Mouse (Mus musculus) midbrain, embryonic 13.5 days (tissue): ENCODE measurements around the gene Iqce. TPM values are rescaled to one million over a fixed set of nuclear protein-coding genes. Genes with fewer than 3 reads are reported as not detected.

ENCODE experiments used
- ATAC-seq: fragments of 200-750 bp; cut with Nextera tagmentation; 2 replicates; pipeline ENCODE4 v1.8.0; 2017; ENCODE audit warnings: mild to moderate bottlenecking, moderate TSS enrichment, moderate library complexity
- H3K27ac ChIP-seq: fragments of 300-500 bp; sonication (generic); 2 replicates; pipeline ENCODE4 v1.5.1; 2015; ENCODE audit warnings: inconsistent platforms, mild to moderate bottlenecking, moderate library complexity
- H3K27me3 ChIP-seq: fragments of 300-500 bp; sonication (generic); 2 replicates; pipeline ENCODE4 v1.6.1; 2015; ENCODE audit warnings: mild to moderate bottlenecking, inconsistent platforms
- H3K36me3 ChIP-seq: fragments of 300-500 bp; sonication (generic); 2 replicates; pipeline ENCODE4 v1.6.1; 2015; ENCODE audit warnings: mild to moderate bottlenecking, inconsistent platforms
- H3K4me1 ChIP-seq: fragments of 300-500 bp; sonication (generic); replicated peaks from 2 replicates; pipeline ENCODE4 v1.6.1; 2015; ENCODE audit warnings: inconsistent platforms
- H3K4me2 ChIP-seq: fragments of 300-500 bp; sonication (generic); replicated peaks from 2 replicates; pipeline ENCODE4 v1.6.1; 2015; ENCODE audit warnings: moderate library complexity, mild to moderate bottlenecking, inconsistent platforms
- H3K4me3 ChIP-seq: fragments of 300-500 bp; sonication (generic); replicated peaks from 2 replicates; pipeline ENCODE4 v1.5.1; 2015; ENCODE audit warnings: mild to moderate bottlenecking, inconsistent platforms
- H3K9ac ChIP-seq: fragments of 300-500 bp; sonication (generic); replicated peaks from 2 replicates; pipeline ENCODE4 v1.6.1; 2015; ENCODE audit warnings: mild to moderate bottlenecking, inconsistent platforms
- H3K9me3 ChIP-seq: fragments of 300-500 bp; sonication (generic); 2 replicates; pipeline ENCODE4 v1.6.1; 2016; ENCODE audit warnings: mild to moderate bottlenecking, inconsistent platforms
- WGBS: fragments of 180-500 bp; shearing (Covaris S2); methylation state at CpG from one replicate; pipeline ENCODE4 v1.1.7; 2015; 5-methylcytosine and 5-hydroxymethylcytosine counted together
- polyA plus RNA-seq: library from polyadenylated mRNA; unstranded; fragments of >200 nt; fragmentation: Nextera tagmentation; extraction: Ambion mirVana; gene quantifications from 2 replicates; pipeline ENCODE4 v1.2.1, GENCODE M21; 2015

Gene Iqce
- 24.4 and 26.0 TPM in 2 replicates for polyA plus RNA-seq

GRCm38 (mm10) chr5:140702103-140702513 lies at the start of gene Iqce:
TSS of gene Iqce (minus strand) at chr5:140702378.
- Histone ChIP-seq H3K36me3 (peaks cover 14% of the 10 kb centered on the region), H3K4me1 (peaks cover 57% of the 10 kb centered on the region), H3K4me3 (peak within 1 kb of the TSS; percentile 85)

GRCm38 (mm10) chr5:140750925-140751324 lies 48.7 kb upstream of the Iqce start:
- ATAC-seq = no peak
- Histone ChIP-seq H3K4me3 (no peak overlapping the region), H3K4me2 (no peak overlapping the region), H3K4me1 (peaks cover 8% of the 10 kb centered on the region), H3K27ac (no peak overlapping the region), H3K27me3 (no peaks in the 10 kb centered on the region), H3K9ac (no peak overlapping the region), H3K9me3 (peaks cover 5% of the 10 kb centered on the region; the same call in 1 of the 2 replicates), H3K36me3 (0 out of 2 replicates have a peak, but pooled peaks cover 4% of the 10 kb centered on the region)
- WGBS = 0% methylated on average over 1 of the region's 2 CpGs

More at GRCm38 (mm10) chr5:140702103-140702513, at the start of gene Iqce:
- 0% methylated on average over 33 of the region's 33 CpGs for WGBS
- H3K4me2 ChIP-seq = peak within 1 kb of the TSS; percentile 80
- H3K9ac ChIP-seq = peak within 1 kb of the TSS; percentile 91
- H3K27ac ChIP-seq = peak within 1 kb of the TSS; percentile 91
- no peaks in the 10 kb centered on the region for H3K9me3 ChIP-seq
- peak; percentile 80 for ATAC-seq
- H3K27me3 ChIP-seq = no peaks in the 10 kb centered on the region

GRCm38 (mm10) chr5:140749062-140749875 lies 47.1 kb upstream of the Iqce start:
- H3K9ac ChIP-seq = peak overlapping the region; percentile 58
- H3K27ac ChIP-seq = peak overlapping the region; percentile 61; the same call in 1 of the 2 replicates
- 21% methylated on average over 12 of the region's 12 CpGs for WGBS

GRCm38 (mm10) chr5:140748425-140748824 lies 46.2 kb upstream of the Iqce start:
- no peak for ATAC-seq
- no peak overlapping the region for H3K4me2 ChIP-seq
- H3K27me3 ChIP-seq = 0 out of 2 replicates have a peak, but pooled peaks cover 3% of the 10 kb centered on the region
- H3K9me3 ChIP-seq = peaks cover 5% of the 10 kb centered on the region; the same call in 1 of the 2 replicates
- H3K4me1 ChIP-seq = peaks cover 8% of the 10 kb centered on the region
- no peak overlapping the region for H3K9ac ChIP-seq
- 89% methylated on average over 10 of the region's 10 CpGs for WGBS
- H3K36me3 ChIP-seq = no peaks in the 10 kb centered on the region
- H3K27ac ChIP-seq = no peak overlapping the region
- no peak overlapping the region for H3K4me3 ChIP-seq

More at GRCm38 (mm10) chr5:140749062-140749875, 47.1 kb upstream of the Iqce start:
- H3K4me3 ChIP-seq = peak overlapping the region; percentile 27
- H3K4me1 ChIP-seq = peaks cover 8% of the 10 kb centered on the region
- H3K9me3 ChIP-seq = peaks cover 5% of the 10 kb centered on the region; the same call in 1 of the 2 replicates
- no peaks in the 10 kb centered on the region for H3K27me3 ChIP-seq
- H3K4me2 ChIP-seq = peak overlapping the region; percentile 46
- ATAC-seq = peak; percentile 88
- H3K36me3 ChIP-seq = no peaks in the 10 kb centered on the region

GRCm38 (mm10) chr5:140743706-140744131 lies 41.5 kb upstream of the Iqce start:
- WGBS = 33% methylated on average over 12 of the region's 12 CpGs
- H3K9ac ChIP-seq = no peak overlapping the region
- peak; percentile 41 for ATAC-seq

GRCm38 (mm10) chr5:140741877-140742276 lies 39.7 kb upstream of the Iqce start:
- Histone ChIP-seq H3K4me3 (no peak overlapping the region), H3K27me3 (peaks cover 7% of the 10 kb centered on the region), H3K9me3 (no peaks in the 10 kb centered on the region), H3K4me2 (no peak overlapping the region), H3K36me3 (no peaks in the 10 kb centered on the region), H3K9ac (no peak overlapping the region), H3K4me1 (no peaks in the 10 kb centered on the region), H3K27ac (no peak overlapping the region)
- no peak for ATAC-seq

More at GRCm38 (mm10) chr5:140743706-140744131, 41.5 kb upstream of the Iqce start:
- no peaks in the 10 kb centered on the region for H3K9me3 ChIP-seq
- no peaks in the 10 kb centered on the region for H3K36me3 ChIP-seq
- H3K4me2 ChIP-seq = no peak overlapping the region
- no peak overlapping the region for H3K4me3 ChIP-seq
- H3K27ac ChIP-seq = no peak overlapping the region
- 0 out of 2 replicates have a peak, but pooled peaks cover 3% of the 10 kb centered on the region for H3K27me3 ChIP-seq
- peaks cover under 1% of the 10 kb centered on the region for H3K4me1 ChIP-seq

- WGBS = 85% methylated on average over 11 of the region's 11 CpGs
Measured at GRCm38 (mm10) chr5:140741040-140741439, 38.9 kb upstream of the Iqce start.

GRCm38 (mm10) chr5:140739813-140740212 lies 37.6 kb upstream of the Iqce start:
- Histone ChIP-seq H3K4me2 (no peak overlapping the region), H3K4me1 (peaks cover 8% of the 10 kb centered on the region), H3K36me3 (no peaks in the 10 kb centered on the region), H3K27me3 (peaks cover 27% of the 10 kb centered on the region), H3K9me3 (no peaks in the 10 kb centered on the region), H3K9ac (no peak overlapping the region), H3K4me3 (no peak overlapping the region), H3K27ac (no peak overlapping the region)
- no peak for ATAC-seq
- WGBS = 85% methylated on average over 12 of the region's 12 CpGs

More at GRCm38 (mm10) chr5:140741040-140741439, 38.9 kb upstream of the Iqce start:
- H3K36me3 ChIP-seq = no peaks in the 10 kb centered on the region
- no peak overlapping the region for H3K27ac ChIP-seq
- no peak overlapping the region for H3K4me3 ChIP-seq
- H3K9ac ChIP-seq = no peak overlapping the region
- H3K4me1 ChIP-seq = no peaks in the 10 kb centered on the region
- H3K4me2 ChIP-seq = no peak overlapping the region
- no peak for ATAC-seq
- no peaks in the 10 kb centered on the region for H3K9me3 ChIP-seq
- peaks cover 15% of the 10 kb centered on the region for H3K27me3 ChIP-seq

- Histone ChIP-seq H3K4me1 (peaks cover 8% of the 10 kb centered on the region), H3K4me2 (no peak overlapping the region), H3K27me3 (peaks cover 31% of the 10 kb centered on the region), H3K27ac (no peak overlapping the region), H3K9ac (no peak overlapping the region), H3K9me3 (no peaks in the 10 kb centered on the region), H3K36me3 (no peaks in the 10 kb centered on the region), H3K4me3 (0 out of 2 replicates have a peak overlapping the region, but pooled peaks have one; percentile 31)
- ATAC-seq = no peak
- WGBS = 31% methylated on average over 11 of the region's 13 CpGs
Measured at GRCm38 (mm10) chr5:140736166-140736565, 34.0 kb upstream of the Iqce start.

- Histone ChIP-seq H3K27me3 (peaks cover 31% of the 10 kb centered on the region), H3K9ac (peak overlapping the region; percentile 44; the same call in 1 of the 2 replicates), H3K36me3 (no peaks in the 10 kb centered on the region), H3K4me2 (peak overlapping the region; percentile 53), H3K9me3 (no peaks in the 10 kb centered on the region), H3K4me1 (peaks cover 8% of the 10 kb centered on the region), H3K27ac (no peak overlapping the region), H3K4me3 (peak overlapping the region; percentile 31)
- peak; percentile 53; the same call in 1 of the 2 replicates for ATAC-seq
- 3% methylated on average over 22 of the region's 22 CpGs for WGBS
Measured at GRCm38 (mm10) chr5:140735297-140735696, 33.1 kb upstream of the Iqce start.

- Histone ChIP-seq H3K4me1 (peaks cover 8% of the 10 kb centered on the region), H3K36me3 (no peaks in the 10 kb centered on the region), H3K27me3 (peaks cover 31% of the 10 kb centered on the region), H3K9me3 (no peaks in the 10 kb centered on the region), H3K4me2 (no peak overlapping the region), H3K9ac (no peak overlapping the region), H3K27ac (no peak overlapping the region), H3K4me3 (no peak overlapping the region)
- 88% methylated on average over 3 of the region's 3 CpGs for WGBS
- ATAC-seq = no peak
Measured at GRCm38 (mm10) chr5:140733336-140733735, 31.2 kb upstream of the Iqce start.

- no peak for ATAC-seq
- no peaks in the 10 kb centered on the region for H3K36me3 ChIP-seq
- WGBS = 66% methylated on average over 4 of the region's 4 CpGs
Measured at GRCm38 (mm10) chr5:140732195-140732594, 30.0 kb upstream of the Iqce start.

More at GRCm38 (mm10) chr5:140732195-140732594, 30.0 kb upstream of the Iqce start:
- Histone ChIP-seq H3K27me3 (peaks cover 30% of the 10 kb centered on the region), H3K4me3 (no peak overlapping the region), H3K9me3 (no peaks in the 10 kb centered on the region), H3K9ac (no peak overlapping the region), H3K4me2 (no peak overlapping the region), H3K27ac (no peak overlapping the region), H3K4me1 (peaks cover 8% of the 10 kb centered on the region)
